Mouse (Mus musculus) gonadal fat pad, adult 2 months (tissue): ENCODE measurements around the gene Mcat. TPM values are rescaled to one million over a fixed set of nuclear protein-coding genes. Genes with fewer than 3 reads are reported as not detected.

Experiments
- DNase-seq: peaks from one replicate; pipeline ENCODE4 v3.0.0-alpha.2; 2012; ENCODE audit warnings: low read depth
- polyA plus RNA-seq: library from polyadenylated mRNA; depleted of rRNA; stranded (reverse); fragments of >200 nt; gene quantifications from 2 replicates; pipeline ENCODE4 v1.2.3, GENCODE M21; 2012

Mcat gene
- polyA plus RNA-seq, 1 experiment = 31.7 TPM

DNA sequence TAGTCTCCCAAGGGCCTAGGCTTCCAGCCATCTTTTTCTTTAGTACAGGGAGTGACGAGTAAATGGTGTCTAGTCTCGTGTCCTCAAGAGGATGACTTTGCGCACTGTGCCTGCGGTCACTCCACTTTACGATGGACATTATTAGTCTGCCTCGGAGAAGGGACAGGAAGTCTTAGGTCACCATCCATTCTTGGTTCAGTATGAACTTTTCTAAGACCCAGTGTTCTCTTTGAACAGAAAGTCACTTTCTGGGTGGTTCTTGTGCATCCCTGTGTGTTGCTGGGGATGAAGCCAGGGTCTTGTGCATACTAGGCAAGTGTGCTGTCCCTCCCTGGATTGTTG is 27.7 kb downstream of the Mcat start:
- DNase-seq = no peak

DNA sequence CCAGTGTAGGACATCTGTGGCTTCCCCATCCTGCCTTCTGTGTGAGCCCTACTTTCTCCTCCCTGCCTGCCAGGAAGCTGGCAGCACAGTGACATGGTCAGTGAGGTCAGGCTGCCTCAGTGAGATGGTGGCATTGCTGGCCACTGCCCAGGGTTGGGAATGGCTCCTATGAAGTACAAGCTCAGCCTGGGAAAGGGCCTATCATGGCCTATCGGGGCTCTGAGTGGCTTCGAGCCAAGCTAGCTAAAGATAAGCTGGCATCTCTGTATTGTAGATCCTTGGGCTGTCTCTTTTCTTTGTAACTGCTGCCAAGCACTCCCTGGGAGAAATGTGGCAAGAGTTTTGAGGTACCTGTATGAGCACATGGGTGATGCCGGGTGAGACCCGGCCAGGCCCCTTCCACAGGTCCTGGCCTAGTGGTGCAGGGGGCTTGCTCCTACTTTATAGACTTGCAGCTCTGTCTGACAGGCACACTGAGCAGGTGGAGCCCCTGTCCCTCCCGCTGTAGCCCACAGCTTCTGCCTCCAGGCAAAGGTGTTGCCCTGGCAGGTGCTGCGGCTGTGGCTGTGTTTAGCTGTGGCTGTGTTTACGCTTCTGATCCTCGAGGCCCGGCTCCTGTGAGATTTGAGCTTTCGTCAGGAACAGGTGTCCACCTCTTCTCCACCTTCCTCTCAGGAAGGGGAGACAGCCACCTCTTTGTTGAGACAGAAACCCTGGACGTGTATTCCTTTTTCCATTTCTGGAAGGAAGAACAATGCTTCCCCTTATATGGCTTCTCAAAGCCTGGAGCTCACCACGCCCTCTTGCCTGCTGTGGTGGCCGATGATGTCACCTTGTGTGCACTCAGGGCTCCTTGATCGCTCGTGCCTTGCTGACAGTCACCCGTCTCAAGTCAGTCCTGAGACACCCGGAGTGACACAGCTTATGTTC is 28.4 kb downstream of the Mcat start:
- no peak for DNase-seq

DNA sequence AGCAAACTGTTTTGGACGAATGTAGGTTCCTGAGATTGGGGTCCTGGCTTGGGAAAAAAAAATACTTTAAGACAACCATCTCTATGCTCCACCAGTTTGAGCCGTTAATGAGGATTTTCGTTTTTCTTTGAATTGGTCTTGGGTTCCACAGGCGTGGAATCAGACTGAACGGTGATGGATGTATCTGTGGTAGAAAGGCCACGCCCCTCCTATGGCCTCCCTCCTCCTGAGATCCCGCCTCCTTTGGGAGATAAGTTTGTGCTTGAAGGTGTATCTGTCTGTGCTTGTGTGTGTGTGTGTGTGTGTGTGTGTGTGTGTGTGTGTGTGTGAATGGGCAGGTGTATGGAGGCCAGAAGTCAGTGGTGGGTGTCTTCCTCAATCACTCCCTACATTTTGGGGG is 31.0 kb downstream of the Mcat start:
- no peak for DNase-seq

DNA sequence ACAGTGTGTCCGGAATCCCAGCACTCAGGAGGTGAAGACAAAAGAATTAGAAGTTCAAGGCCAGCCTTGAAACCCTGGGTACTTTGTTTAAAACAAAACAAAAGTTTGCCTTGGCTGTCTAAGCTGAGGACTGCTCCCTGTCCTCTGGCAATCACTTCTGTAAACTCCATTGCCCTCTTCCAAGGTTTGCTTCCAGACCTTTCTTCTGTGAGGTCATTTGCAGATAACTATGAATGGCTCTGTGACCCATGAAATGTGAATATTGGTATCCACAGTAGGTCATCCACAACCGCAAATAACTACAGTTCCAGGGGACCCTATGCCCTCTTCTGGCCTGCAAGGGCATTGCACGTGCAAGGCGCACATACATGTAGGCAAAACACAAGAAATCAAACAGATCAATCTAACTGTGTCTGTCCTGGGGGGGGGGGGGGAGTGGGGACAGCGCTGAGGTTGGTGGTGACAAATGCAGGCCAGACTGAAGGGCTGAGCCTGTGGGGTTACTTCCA is 31.6 kb downstream of the Mcat start:
- DNase-seq = no peak

DNA sequence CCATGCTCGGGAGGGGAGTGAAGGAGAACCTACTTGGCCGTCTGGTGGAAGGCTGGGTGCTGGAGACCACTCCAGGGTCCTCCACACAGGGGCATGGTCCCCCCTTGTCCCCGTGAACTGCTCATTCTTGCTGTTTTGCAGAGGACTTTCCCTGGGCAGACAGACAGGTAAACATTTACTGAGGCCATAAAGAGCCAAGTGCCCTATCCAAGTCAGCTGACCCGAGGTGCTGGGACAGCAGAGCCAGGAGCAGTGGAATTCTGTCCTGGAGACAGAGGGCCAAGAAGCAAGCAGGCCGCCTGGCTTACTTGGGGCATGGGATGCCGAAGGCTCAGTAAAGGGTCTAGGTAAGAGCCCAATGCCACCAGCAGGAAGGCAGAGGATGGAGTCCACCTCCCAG is 32.9 kb downstream of the Mcat start:
- no peak for DNase-seq

DNA sequence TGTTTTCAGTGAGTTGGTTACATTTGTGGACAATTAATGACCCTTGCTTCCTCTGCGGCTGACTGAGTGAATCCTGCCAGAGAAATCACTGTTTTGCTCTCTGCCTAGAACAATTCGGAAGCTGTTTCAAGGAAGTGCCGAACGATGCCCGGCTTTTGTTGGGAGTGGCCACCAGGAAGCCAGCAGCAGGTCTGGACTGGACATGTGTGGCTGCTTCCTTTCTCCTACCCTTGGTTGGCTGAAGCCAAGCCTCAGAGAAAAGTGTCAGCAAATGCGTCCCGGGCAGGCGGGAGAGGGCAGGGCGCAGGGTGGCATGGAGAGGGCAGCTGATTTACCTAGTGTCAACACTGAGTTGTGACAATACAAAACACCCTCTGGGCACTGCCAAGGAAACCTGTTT is 33.4 kb downstream of the Mcat start:
- no peak for DNase-seq

DNA sequence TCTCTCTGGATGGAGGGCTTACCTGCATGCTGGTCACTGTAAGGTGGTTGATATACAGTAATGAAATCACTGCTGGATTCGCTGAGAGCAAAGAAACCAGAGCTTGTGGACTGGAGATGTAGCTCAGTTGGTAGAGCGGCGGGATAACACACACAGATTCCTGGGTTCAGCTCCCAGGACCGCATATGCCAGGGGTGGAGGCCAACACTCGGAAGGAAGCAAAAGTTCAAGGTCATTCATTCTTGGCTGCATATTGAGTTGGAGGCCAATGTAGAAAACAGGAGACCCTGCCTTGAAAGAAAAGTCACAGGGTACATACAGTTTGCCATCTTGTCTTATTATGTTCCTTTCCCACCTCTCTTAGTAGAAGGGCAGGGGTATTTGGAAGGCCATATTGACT is 33.8 kb downstream of the Mcat start:
- DNase-seq = no peak

DNA sequence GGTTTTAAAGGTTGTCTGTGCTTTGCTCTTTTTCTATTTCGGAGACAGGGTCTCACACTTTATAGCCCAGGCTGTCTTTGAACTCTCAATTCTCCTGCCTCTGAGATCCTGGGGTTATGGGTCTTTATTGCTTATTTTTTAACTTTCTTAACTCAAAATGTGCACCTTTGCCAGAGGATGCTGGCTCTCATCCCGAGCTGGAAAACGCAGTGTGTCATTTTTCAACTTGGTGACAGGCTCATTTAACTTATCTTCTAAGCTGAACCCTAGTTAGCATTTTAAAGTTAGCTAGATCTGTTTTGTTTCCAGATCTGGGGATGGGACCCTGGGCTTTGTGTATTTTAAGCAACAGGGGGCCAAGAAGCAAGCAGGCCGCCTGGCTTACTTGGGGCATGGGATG is 34.7 kb downstream of the Mcat start:
- no peak for DNase-seq

DNA sequence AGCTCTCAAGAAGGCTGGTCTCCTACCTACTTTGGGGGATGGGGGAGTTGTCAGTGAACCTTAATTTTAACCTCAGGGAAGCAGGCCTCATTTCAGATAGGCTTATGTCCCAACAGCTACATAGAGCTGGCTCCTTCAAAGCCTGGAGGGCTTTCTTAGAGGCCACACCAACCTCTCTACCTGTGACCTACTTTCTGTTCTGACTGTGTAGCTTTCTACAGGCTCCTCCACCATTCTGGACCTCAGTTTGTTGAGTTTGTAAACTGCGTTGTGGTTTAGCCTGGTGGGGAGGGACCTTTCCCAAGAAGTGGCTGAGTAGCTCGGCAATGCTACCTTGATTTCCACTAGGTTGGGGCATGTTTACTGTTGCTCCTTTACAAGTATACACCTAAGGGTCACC is 35.8 kb downstream of the Mcat start:
- no peak for DNase-seq

DNA sequence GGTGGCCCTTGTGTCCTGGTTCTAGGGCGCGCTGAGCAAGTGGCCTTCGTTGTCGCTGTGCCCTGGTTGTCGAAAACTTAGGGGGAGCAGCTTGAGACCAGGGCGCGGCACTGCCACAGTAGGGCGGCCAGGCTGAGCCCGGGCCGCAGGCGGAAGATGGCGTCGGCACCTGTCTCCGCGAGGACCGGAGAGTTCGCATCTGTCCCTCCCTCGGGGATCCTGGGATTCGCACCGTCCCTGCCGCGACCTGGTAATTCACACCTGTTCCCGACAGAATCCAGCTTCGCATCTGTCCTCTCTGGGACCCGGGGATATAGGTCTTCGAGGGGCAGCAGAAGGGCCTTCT is 36.5 kb downstream of the Mcat start:
- DNase-seq = no peak

DNA sequence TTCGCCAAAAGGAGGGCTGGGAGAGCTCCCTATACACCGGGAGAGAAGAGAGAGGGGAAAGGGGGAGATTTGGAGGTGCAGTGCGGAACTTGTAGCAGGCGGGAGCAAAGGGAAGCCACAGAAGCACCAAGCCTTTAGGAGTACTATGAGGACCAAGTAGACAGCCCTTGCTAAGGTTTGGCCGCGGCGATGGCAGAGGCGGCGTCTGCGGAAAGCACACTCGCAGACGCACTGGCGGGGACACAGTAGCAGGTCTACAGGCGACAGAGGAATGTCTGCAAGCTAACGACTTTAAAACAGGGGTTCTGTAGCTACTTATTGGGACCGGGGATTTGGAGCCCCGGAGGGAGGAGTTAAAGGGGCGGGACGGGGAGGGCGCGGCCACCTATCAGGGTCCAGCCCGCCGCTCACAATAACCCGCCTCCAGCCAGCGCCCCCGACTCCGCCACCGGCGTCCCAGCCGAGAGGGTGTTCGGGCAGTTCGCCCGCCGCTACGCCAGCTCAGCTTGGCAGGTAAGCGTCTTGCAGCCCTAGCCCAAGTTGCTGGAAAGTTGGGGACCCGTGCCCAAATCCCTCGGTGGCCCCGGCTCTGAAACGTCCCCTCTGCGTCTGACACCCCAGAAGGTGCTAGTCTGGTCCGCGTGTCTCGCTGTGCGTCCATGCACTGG is 37.0 kb downstream of the Mcat start, which contains the start of gene Bik:
Gene Bik, plus strand, starts transcription at position 439 of the 668 bp plus-strand sequence.
- DNase-seq = no peak

DNA sequence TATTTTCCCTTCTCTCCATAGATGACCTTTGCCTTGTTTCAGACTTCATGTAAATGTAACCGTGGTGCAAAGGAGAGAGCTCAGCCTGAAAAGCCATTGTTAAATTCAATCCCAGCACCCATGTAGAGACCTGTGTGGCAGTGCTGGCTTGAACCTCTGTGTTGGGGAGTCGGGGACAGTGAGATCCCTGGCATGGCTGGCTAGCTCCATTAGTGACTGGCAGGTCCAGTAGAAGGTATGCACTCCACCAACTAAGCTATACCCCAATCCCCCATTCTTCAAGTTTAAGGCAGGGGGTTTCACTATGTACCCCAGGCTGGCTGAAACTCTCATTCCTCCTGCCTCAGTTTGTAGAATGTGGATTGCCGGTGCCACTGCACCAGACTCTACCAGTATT is 39.3 kb downstream of the Mcat start:
- DNase-seq = no peak

DNA sequence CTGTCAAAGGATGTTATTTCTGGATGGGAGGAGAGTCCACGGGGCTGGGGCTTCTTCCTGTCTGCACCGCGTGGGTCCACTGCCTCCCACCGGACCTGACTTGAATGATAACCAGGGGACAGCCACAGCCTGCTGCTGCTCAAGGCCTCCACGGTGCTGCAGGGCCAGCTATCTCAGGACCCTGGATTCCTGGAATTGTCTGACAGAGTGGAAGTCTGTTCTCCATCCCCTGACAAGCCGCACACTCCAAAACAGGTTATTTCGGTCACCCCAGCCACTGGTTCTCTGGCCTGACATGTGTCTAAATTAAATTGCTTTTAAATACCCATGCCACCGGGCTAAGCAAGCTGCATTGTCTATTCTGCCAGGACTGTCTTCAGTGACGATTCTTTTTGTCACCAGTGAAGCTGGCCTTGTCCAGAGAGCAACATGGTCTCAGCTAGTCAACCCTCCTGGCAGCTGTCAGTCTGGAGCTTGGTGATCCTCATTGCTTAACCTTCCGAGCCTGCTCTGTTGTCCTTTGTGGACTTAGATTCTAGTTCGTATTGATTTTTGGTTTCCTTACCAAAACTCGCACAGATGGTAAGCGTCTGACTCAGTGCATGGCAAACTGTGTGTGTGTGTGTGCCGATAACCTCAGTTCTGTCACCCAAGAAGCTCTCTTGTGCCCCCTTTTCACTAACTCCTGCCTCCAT is 39.8 kb downstream of the Mcat start:
- no peak for DNase-seq

DNA sequence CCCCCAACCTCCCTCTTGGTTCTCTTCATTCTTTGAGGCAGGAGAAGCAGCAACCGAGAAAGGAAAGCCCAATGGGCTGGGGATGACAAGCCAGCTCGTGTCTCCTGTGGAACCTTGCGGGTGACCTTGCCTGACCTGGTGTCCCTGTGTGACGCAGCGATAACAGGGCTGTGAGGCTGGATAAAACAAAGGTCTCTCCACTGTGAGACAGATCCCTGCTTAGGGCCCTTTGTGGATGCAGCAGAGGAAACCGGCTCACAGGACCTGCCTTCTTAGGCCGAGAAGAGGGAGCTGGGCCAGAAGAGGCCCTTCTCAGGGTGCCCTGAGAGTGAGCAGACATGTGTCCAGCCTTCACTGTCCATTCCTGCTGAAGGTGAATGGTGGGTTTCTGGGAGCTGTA is 40.4 kb downstream of the Mcat start:
- no peak for DNase-seq

DNA sequence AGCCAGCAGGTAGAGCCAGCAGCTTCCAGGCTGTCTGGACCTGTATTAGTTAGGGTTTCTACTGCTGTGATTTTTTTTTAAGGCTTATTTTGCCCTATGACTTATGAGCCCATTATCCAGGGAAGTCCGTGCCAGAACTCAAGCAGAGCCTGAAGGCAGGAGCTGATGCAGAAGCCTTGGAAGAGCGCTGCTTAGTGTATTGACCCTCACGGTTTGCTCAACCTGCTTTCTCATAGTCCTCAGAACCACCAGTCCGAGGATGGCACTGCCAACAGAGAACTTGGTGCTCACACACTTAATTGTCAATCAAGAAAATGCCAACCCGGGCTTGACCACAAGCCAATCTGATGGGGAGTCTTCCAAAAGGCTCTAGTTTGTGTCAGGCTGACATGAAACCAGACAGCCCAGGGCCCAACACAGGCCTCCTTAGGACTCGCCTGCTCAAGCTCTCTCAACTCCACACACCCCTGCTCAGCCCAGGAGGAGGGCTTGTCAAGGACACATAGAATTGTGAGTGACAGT is 42.7 kb downstream of the Mcat start:
- peak; percentile 93 for DNase-seq

DNA sequence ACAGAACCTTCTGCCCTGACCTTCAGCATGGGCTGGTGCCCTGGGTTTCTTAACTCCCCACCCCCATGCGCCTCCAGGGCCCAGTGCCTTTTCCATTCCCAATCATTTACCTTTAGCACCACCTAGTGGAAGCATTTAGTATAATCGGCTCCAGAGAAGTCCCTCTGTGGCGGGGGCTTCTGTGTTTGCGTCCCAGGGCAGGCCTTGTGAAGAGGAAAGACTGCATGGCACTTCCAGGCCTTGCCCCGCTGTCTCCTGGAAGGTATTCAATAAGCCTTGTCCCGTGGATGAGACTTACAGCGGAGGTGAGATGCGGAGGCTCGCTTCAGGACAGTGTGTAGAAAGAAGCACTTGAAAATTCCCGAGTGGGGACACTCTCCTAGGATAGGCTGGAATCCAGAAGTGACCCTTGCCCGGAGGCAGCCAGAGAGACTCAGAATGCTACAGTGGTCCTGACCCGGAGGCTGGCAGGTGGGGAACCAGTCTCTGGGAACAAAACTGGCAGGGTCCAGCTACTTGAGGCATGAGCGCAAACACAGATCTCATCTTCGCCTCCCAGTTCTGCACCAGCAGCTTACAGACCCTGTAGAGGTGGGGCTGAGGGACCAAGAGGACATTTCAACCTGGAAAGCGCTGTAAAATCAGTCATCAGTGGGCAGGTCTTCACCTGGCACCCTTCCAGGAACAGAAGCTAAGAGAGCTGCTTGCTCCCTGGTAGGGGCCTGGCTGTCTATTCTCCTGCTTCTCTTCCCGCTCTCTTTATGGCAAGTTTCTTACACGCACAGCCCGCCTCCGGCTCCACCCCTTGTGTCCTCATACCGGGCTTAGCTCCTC is 45.2 kb downstream of the Mcat start:
- no peak for DNase-seq

DNA sequence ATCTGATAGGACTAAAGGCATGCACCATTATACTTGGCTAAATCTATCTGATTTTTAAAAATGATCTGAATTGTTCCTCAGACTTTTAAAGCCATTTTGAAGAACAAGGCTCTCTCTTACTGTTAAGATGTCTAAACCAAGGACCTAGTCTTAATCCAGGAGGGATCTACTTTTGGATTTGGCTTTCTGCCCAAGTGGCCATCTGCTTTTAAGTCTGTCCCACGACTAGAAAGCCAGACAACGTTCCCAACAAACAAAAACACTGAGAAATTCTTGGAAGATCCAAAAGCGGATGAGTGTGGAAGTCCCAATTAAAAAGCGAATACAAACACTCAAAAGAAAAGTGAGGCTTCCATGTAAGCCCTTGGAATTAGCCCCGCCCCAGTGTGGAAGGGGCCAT is 48.6 kb downstream of the Mcat start:
- DNase-seq = no peak

DNA sequence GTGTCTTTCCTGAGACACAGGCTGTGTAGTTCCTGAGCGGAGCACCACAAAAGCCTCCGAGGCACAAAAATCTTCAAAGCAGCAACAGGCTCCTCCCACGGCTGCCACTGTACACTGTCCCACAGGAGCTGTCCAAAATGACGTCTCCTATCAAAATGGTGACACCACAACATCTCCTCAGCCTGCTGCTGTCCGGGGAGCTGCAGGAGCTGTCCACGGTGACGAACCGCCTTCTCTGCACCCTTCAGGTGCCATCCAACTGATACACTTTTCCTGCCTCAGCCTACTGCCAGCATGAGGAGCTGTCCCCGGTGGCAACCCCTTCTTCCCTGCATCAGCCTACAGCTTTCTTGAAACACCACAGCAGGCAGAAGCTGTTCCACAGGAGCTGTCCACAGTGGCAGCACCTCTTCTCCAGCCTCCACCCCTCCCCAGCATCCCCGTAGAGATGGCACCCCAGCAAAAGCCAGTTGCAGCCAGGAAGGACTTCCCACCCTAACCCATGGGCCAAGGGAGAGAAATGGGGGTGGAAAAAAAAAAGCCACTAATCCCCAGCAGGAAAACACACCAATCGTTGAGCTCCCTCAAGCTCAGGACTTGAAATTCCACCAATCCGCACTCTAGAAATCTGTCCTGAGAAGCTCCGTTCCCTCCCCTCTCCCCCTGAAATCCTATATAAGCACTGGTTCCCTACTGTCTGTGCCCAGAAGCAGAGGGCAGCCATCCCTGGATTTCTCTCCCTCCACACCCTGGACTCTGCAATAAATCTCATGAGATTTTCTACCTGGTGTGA is 50.9 kb downstream of the Mcat start:
- no peak for DNase-seq

DNA sequence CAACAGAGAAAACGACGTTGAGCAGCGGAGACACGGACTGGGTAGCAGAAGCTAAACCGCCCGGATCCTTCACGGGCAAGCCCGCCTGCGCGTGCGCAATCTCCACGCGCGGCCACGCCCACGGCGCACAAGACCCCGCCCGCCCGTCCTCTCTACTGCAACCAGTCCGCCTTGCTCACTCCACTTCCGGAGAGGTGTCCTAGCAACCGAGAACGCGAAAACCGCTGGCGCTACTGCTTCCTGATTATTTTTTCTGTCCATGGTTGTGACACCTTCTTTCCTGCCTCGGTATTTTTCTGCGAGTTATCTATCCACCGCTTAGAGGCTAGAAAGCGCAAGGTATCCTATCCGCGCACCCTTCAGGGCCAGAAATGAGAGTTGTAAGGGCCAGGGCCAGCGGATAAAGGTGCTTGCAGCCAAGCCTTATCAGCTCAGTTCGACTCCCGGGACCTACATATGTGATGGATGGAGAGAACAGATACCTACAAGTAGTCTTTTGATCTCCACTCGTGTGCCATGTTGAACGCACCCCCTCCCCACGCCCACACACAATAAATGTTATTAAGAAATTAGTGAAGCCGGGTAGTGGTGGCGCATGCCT is 52.7 kb downstream of the Mcat start, which contains the start of gene Ttll1:
Gene Ttll1, minus strand, starts transcription at position 89 of the 601 bp plus-strand sequence.
- no peak for DNase-seq
